Mouse (Mus musculus) testis, adult 2 months (tissue): Measurements from ENCODE around the gene Tspan17.

Experiments used
- CTCF ChIP-seq: fragments of 200-500 bp; IDR thresholded peaks from 2 replicates; pipeline ENCODE4 v1.5.1; 2012; ENCODE audit warnings: low read depth, mild to moderate bottlenecking, inconsistent platforms, low read length, moderate library complexity; ENCODE audit not compliant: control insufficient read depth, insufficient read depth, insufficient replicate concordance
- POLR2A ChIP-seq: fragments of 200-500 bp; IDR thresholded peaks from 2 replicates; pipeline ENCODE4 v1.6.1; 2012; ENCODE audit warnings: low read depth, mild to moderate bottlenecking, inconsistent platforms, low read length, moderate library complexity; ENCODE audit not compliant: control insufficient read depth

- TF ChIP-seq POLR2A (no peak; the same call in 1 of the 2 replicates), CTCF (no peak)
Observed at GRCm38 (mm10) chr13:54789561-54790397, 602 bp downstream of the Tspan17 start.
